In the genomic region with DNA sequence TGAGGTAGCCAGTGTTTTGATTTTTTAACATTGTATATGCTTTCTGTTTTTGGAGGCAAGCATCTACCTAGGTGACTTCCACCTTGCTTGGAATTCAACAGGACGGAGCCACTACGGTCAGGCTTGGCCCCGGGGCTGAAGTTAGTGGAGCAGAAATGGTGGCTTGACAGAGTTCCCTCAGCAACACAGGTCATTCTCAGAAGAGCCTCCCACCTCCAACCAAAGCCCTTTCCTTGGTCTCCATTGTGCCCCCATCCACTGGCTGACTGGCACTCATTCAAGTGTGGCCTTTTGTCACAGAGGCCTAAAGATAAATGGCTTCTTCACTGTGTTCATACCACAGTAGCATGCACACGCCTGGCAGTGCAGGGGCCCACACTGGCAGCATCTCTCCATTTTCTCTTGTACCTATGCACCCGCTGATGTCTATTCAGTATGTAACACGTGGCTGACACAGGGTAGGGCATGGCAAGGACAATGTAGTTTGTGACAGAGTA, we compare ENCODE assay signal across 24 mouse cellular contexts.
DNase-seq lines count a peak whose midpoint lies in the region; ATAC-seq and TF ChIP-seq lines count a peak whose summit lies in the region.
"Had no signal": no experiment of that assay in that cellular context is flagged by ENCODE, and none has a peak within 500 bp of the region (broad histone marks: within the 10 kb centered on the region; RNA-seq: fewer than 3 reads in every experiment).

No protein-coding gene starts in this region.

- no peak overlapping the region for H3K27ac ChIP-seq in hindbrain, embryonic 13.5 days
- H3K27ac ChIP-seq in hindbrain, embryonic 11.5 days (ENCODE audit: low read depth, low read length) = no peak overlapping the region
- no peak overlapping the region for H3K27ac ChIP-seq in kidney, embryonic 14.5 days (ENCODE audit: low read depth, low read length)
- no peak overlapping the region for H3K27ac ChIP-seq in kidney, embryonic 16.5 days (ENCODE audit: low read length)
- peak overlapping the region; percentile 44; the same call in 1 of the 2 replicates for H3K27ac ChIP-seq in layer of hippocampus, adult 2 months
- H3K27ac ChIP-seq: embryonic facial prominence, embryonic 13.5 days; embryonic facial prominence, embryonic 15.5 days; forebrain, embryonic 10.5 days; forebrain, embryonic 12.5 days had no signal

- H3K27me3 ChIP-seq in hindbrain, embryonic 13.5 days = no peaks in the 10 kb centered on the region
- no peaks in the 10 kb centered on the region for H3K27me3 ChIP-seq in hindbrain, embryonic 11.5 days (ENCODE audit: control insufficient read depth, insufficient read depth, low read length)
- H3K27me3 ChIP-seq in kidney, embryonic 14.5 days (ENCODE audit: control insufficient read depth, insufficient read depth, low read length) = no peaks in the 10 kb centered on the region
- no peaks in the 10 kb centered on the region for H3K27me3 ChIP-seq in kidney, embryonic 16.5 days (ENCODE audit: insufficient read depth, low read length)
- H3K27me3 ChIP-seq: embryonic facial prominence, embryonic 13.5 days; embryonic facial prominence, embryonic 15.5 days; forebrain, embryonic 12.5 days had no signal

- H3K36me3 ChIP-seq in hindbrain, embryonic 13.5 days = no peaks in the 10 kb centered on the region
- H3K36me3 ChIP-seq in hindbrain, embryonic 11.5 days (ENCODE audit: control insufficient read depth, insufficient read depth, low read length) = no peaks in the 10 kb centered on the region
- no peaks in the 10 kb centered on the region for H3K36me3 ChIP-seq in kidney, embryonic 14.5 days (ENCODE audit: control insufficient read depth, insufficient read depth, low read length)
- no peaks in the 10 kb centered on the region for H3K36me3 ChIP-seq in kidney, embryonic 16.5 days (ENCODE audit: insufficient read depth, low read length)
- H3K36me3 ChIP-seq: embryonic facial prominence, embryonic 13.5 days; embryonic facial prominence, embryonic 15.5 days; forebrain, embryonic 10.5 days; forebrain, embryonic 12.5 days had no signal

- TF ChIP-seq CTCF in layer of hippocampus, adult 2 months (conservative IDR thresholded peaks at IDR 0.05) = no peak

- no peak overlapping the region for H3K9ac ChIP-seq in hindbrain, embryonic 13.5 days
- H3K9ac ChIP-seq in hindbrain, embryonic 11.5 days (ENCODE audit: low read depth, low read length) = no peak overlapping the region
- no peak overlapping the region for H3K9ac ChIP-seq in kidney, embryonic 14.5 days (ENCODE audit: low read depth, low read length)
- no peak overlapping the region for H3K9ac ChIP-seq in kidney, embryonic 16.5 days (replicated peaks; ENCODE audit: low read length)
- H3K9ac ChIP-seq: embryonic facial prominence, embryonic 13.5 days; embryonic facial prominence, embryonic 15.5 days; forebrain, embryonic 12.5 days had no signal

- no peak overlapping the region for H3K4me3 ChIP-seq in hindbrain, embryonic 13.5 days
- no peak overlapping the region for H3K4me3 ChIP-seq in hindbrain, embryonic 11.5 days (ENCODE audit: low read depth, low read length)
- H3K4me3 ChIP-seq in kidney, embryonic 14.5 days (ENCODE audit: low read length) = no peak overlapping the region
- H3K4me3 ChIP-seq in kidney, embryonic 16.5 days (ENCODE audit: low read length) = no peak overlapping the region
- no peak overlapping the region for H3K4me3 ChIP-seq in layer of hippocampus, adult 2 months
- H3K4me3 ChIP-seq: embryonic facial prominence, embryonic 13.5 days; embryonic facial prominence, embryonic 15.5 days; erythroblast, embryonic 14.5 days; forebrain, embryonic 10.5 days; forebrain, embryonic 12.5 days had no signal

- H3K4me1 ChIP-seq in hindbrain, embryonic 13.5 days (replicated peaks) = peaks cover 7% of the 10 kb centered on the region; the same call in 1 of the 2 replicates
- H3K4me1 ChIP-seq in hindbrain, embryonic 11.5 days (replicated peaks; ENCODE audit: control insufficient read depth, insufficient read depth, low read length) = no peaks in the 10 kb centered on the region
- peaks cover 6% of the 10 kb centered on the region; the same call in 1 of the 2 replicates for H3K4me1 ChIP-seq in kidney, embryonic 14.5 days (ENCODE audit: control insufficient read depth, insufficient read depth, low read length)
- H3K4me1 ChIP-seq in kidney, embryonic 16.5 days (ENCODE audit: insufficient read depth, low read length) = peaks cover 8% of the 10 kb centered on the region; the same call in 1 of the 2 replicates
- H3K4me1 ChIP-seq: embryonic facial prominence, embryonic 15.5 days; forebrain, embryonic 10.5 days; forebrain, embryonic 12.5 days had no signal

- 59% methylated on average over 6 of the region's 6 CpGs for WGBS in hindbrain, embryonic 13.5 days
- WGBS in hindbrain, embryonic 11.5 days = 77% methylated on average over 6 of the region's 6 CpGs
- 52% methylated on average over 6 of the region's 6 CpGs for WGBS in kidney, embryonic 14.5 days
- WGBS in kidney, embryonic 16.5 days = 51% methylated on average over 6 of the region's 6 CpGs

- H3K9me3 ChIP-seq in hindbrain, embryonic 13.5 days = no peaks in the 10 kb centered on the region
- no peaks in the 10 kb centered on the region for H3K9me3 ChIP-seq in hindbrain, embryonic 11.5 days (ENCODE audit: control insufficient read depth, low read length)
- no peaks in the 10 kb centered on the region for H3K9me3 ChIP-seq in kidney, embryonic 14.5 days (ENCODE audit: control insufficient read depth, low read length)
- no peaks in the 10 kb centered on the region for H3K9me3 ChIP-seq in kidney, embryonic 16.5 days (ENCODE audit: low read length)
- H3K9me3 ChIP-seq: embryonic facial prominence, embryonic 13.5 days; embryonic facial prominence, embryonic 15.5 days; forebrain, embryonic 10.5 days; forebrain, embryonic 12.5 days had no signal

- DNase-seq in hindbrain, embryonic 11.5 days (ENCODE audit: low spot score) = no peak
- no peak for DNase-seq in kidney, postnatal 25 days
- DNase-seq in kidney, adult 9 months = no peak
- no peak for DNase-seq in layer of hippocampus, adult 2 months (ENCODE audit: low spot score in 2 of 2)
- DNase-seq in layer of hippocampus, adult 8-10 months (ENCODE audit: low spot score in 2 of 2) = no peak
- DNase-seq: adrenal gland, adult 2 months; adrenal gland, postnatal 10 days; adrenal gland, postnatal 25 days; cerebellum, adult 11 months; cerebellum, adult 18-20 months; cerebellum, adult 8-10 months; cerebellum, adult 9-11 months; cerebellum, postnatal 14 days; cerebellum, postnatal 36 days; embryo, embryonic 11 days had no signal

- no peak overlapping the region for H3K4me2 ChIP-seq in hindbrain, embryonic 13.5 days
- H3K4me2 ChIP-seq in hindbrain, embryonic 11.5 days (replicated peaks; ENCODE audit: low read depth, low read length) = no peak overlapping the region
- no peak overlapping the region for H3K4me2 ChIP-seq in kidney, embryonic 14.5 days (replicated peaks; ENCODE audit: low read depth, low read length)
- H3K4me2 ChIP-seq in kidney, embryonic 16.5 days (replicated peaks; ENCODE audit: low read depth, low read length) = no peak overlapping the region
- H3K4me2 ChIP-seq: embryonic facial prominence, embryonic 13.5 days; embryonic facial prominence, embryonic 15.5 days; forebrain, embryonic 12.5 days had no signal

- peak; percentile 28; the same call in 1 of the 2 replicates for ATAC-seq in hindbrain, embryonic 13.5 days (ENCODE audit: low FRiP score)
- ATAC-seq in hindbrain, embryonic 11.5 days (ENCODE audit: low FRiP score) = no peak
- peak; percentile 70; the same call in 1 of the 2 replicates for ATAC-seq in kidney, embryonic 14.5 days (ENCODE audit: low FRiP score, low TSS enrichment)
- peak; percentile 85 for ATAC-seq in kidney, embryonic 16.5 days (ENCODE audit: low FRiP score, low TSS enrichment)
- ATAC-seq: forebrain, embryonic 14.5 days had no signal
